Mouse (Mus musculus) C3H10T1/2 (cell line): ENCODE results near the gene Edf1. TPM values are rescaled to one million over a fixed set of nuclear protein-coding genes. Genes with fewer than 3 reads are reported as not detected.

Experiments used
- polyA plus RNA-seq, 2 experiments: library from polyadenylated mRNA; unstranded; fragments of >200 nt; fragmentation: generic; extraction: Trizol; gene quantifications; one replicate each; pipeline ENCODE4 v1.2.1; 2012; ENCODE audit warnings: missing spikeins in 2 of 2

Gene Edf1
- 100 to 1,000 TPM; 602 to 888 TPM for polyA plus RNA-seq

DNA sequence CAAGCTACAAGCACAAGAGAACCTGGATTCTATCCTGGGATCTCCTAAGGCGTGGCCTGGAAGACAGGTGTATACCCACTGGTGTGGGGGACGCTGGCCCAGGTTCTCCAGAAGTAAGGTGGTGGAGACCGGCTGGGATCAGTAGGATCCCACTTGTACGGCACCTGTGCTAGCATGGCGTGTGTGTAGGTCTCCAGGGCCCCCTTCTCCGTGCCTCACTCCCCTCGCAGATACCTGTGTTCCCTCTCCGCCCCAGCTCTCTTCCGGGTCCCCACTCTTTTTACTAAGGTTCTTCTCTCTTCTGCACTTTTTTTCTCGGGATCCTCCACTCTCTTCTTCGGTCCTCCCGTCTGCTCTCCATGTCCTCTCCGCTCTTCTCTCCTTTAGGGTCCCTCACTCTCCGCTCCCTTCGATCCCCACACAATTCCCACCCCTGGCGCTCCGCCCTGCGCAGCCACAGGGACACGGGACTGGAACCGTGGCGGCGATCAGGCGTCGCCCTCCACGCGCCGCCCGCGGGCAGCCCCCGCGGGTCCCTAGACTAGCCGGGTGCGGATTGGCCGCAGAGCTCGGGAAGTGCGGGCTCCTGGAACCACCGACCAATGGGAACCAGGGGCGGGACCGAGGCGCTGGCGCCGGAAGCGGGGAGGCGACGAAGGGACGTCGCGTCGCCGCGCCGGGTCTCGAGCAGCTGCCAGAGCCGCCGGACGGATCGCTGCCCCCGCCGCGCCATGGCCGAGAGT lies at the start of gene Edf1:
Gene Edf1, plus strand, starts transcription at position 627 of the 743 bp plus-strand sequence.

DNA sequence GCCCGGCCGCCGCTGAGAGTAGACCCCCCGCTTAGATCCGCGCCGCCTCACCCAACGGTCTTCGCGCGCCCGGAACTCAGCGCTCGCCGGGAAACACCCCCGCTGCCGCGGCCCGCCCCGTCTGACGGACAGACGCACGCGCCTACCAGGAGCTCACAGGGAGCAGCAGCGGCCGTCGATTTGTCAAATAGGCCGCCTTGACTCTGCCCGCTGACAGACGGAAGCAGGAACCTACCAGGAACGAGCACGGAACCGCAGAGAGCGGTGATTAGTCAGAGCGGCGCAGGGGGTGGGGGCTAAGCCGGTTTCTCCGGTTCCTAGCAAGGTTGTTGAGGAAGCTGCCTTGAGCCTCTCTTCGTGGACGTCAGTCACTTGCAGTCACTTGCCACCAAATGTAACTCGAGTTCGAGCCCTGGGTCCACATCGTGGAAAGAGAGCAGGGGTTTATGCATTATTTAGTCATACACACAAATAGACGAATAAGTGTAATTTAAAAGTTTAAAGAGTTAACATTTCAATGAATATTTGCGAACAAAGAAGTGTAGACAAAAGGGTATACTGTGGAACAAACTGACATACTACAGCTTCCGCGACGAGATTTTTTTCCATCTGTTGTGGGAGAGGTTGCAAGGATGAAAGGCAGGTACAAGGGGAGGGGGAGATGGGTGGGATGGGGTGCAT lies 10.7 kb upstream of the Edf1 start, which contains the start of gene Traf2:
Gene Traf2, minus strand, starts transcription at position 130 of the 681 bp plus-strand sequence.

GRCm38 (mm10) chr2:25574579-25575431 lies 17.2 kb downstream of the Edf1 start, which contains the start of the genes Mamdc4 and Phpt1:
Gene Mamdc4 (minus strand): TSS chr2:25574845.
Gene Phpt1 (minus strand): TSS chr2:25575224.

DNA sequence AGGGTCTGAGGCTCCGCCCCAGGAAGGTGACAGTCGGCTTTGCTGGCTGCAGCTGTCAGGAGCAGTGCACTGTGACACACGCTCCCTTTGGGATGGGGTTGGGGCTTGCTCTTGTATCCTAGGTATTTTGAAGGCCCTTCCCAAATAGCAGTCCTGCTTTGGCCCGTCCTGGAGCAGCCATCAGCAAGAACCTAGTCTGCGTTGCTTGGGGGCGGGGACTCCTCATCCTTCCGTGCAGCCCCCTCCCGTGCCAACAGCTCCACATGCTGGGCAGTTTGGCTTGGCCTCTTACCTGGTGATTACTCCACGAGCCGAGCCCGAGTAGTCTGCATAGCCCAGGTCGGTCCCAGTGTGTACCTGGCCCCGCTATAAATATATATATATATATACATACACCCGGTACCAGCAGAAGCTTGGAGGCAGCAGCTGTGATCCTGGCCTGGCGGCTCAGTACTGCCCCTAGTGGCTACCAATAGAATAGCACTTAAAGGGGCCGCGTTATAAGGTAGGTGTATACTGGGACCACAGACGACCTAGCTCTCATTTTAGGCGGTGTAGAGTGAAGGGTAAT lies 23.7 kb downstream of the Edf1 start, which contains the start of gene Ajm1:
Gene Ajm1, minus strand, starts transcription at position 464 of the 571 bp plus-strand sequence.

GRCm38 (mm10) chr2:25607761-25608622 lies 50.3 kb downstream of the Edf1 start, which contains the start of gene Rabl6:
Gene Rabl6 (minus strand): TSS chr2:25608521.

Other genes with a start within 250 kb of the Edf1 start
- gene Grin1, start 238.7 kb upstream of the Edf1 start, polyA plus RNA-seq: under 1 TPM; under 0.01 to 0.06 TPM
- gene Man1b1, start 225.5 kb upstream of the Edf1 start, polyA plus RNA-seq: 10 to 100 TPM; 16.1 to 49.7 TPM
- gene Dpp7, start 201.5 kb upstream of the Edf1 start, polyA plus RNA-seq: 10 to 100 TPM; 31.1 to 38.1 TPM
- 100 to 1,000 TPM; 149 to 433 TPM for gene Uap1l1, start 192.2 kb upstream of the Edf1 start, polyA plus RNA-seq
- gene Sapcd2, start 185.5 kb upstream of the Edf1 start, polyA plus RNA-seq: 10 to 100 TPM; 18.0 to 25.7 TPM
- gene Entpd2, start 162.0 kb upstream of the Edf1 start, polyA plus RNA-seq: under 1 TPM in 1 of 2 experiments, not detected in 1; 0.12 TPM
- 100 to 1,000 TPM; 183 to 212 TPM for gene Npdc1, start 158.5 kb upstream of the Edf1 start, polyA plus RNA-seq
- under 1 TPM; 0.13 to 0.42 TPM for gene Fut7, start 134.6 kb upstream of the Edf1 start, polyA plus RNA-seq
- gene Abca2, start 129.1 kb upstream of the Edf1 start, polyA plus RNA-seq: 10 to 100 TPM in 1 of 2 experiments, 1 to 10 TPM in 1; 4.8 to 13.4 TPM
- gene Clic3, start 101.0 kb upstream of the Edf1 start, polyA plus RNA-seq: under 1 TPM; 0.15 to 0.94 TPM
- 10 to 100 TPM; 25.6 to 61.9 TPM for gene Paxx, start 96.8 kb upstream of the Edf1 start, polyA plus RNA-seq
- under 1 TPM; 0.07 to 0.30 TPM for gene Ptgds, start 87.8 kb upstream of the Edf1 start, polyA plus RNA-seq
- gene Lcn12, start 63.9 kb upstream of the Edf1 start, polyA plus RNA-seq: not detected
- gene Fbxw5, start 57.1 kb upstream of the Edf1 start, polyA plus RNA-seq: 10 to 100 TPM; 24.9 to 52.5 TPM
- 1 to 10 TPM in 1 of 2 experiments, under 1 TPM in 1; 0.85 to 9.2 TPM for gene C8g, start 56.1 kb upstream of the Edf1 start, polyA plus RNA-seq
- gene Traf2, start 10.9 kb upstream of the Edf1 start, polyA plus RNA-seq: 10 to 100 TPM; 29.4 to 32.2 TPM
- gene Mamdc4, start 17.0 kb downstream of the Edf1 start, polyA plus RNA-seq: 1 to 10 TPM in 1 of 2 experiments, under 1 TPM in 1; 0.09 to 1.1 TPM
- gene Phpt1, start 17.4 kb downstream of the Edf1 start, polyA plus RNA-seq: 100 to 1,000 TPM; 104 to 192 TPM
- 1 to 10 TPM in 1 of 2 experiments, under 1 TPM in 1; 0.04 to 1.9 TPM for gene Ajm1, start 23.9 kb downstream of the Edf1 start, polyA plus RNA-seq
- gene Rabl6, start 50.7 kb downstream of the Edf1 start, polyA plus RNA-seq: 10 to 100 TPM; 38.7 to 57.3 TPM
- 1 to 10 TPM in 1 of 2 experiments, under 1 TPM in 1; 0.82 to 1.3 TPM for gene Ccdc183, start 59.8 kb downstream of the Edf1 start, polyA plus RNA-seq
- 1 to 10 TPM; 5.8 to 8.5 TPM for gene Tmem141, start 64.2 kb downstream of the Edf1 start, polyA plus RNA-seq
- under 1 TPM; 0.09 to 0.51 TPM for gene Fcna, start 70.2 kb downstream of the Edf1 start, polyA plus RNA-seq
- not detected for gene Lcn8, start 95.3 kb downstream of the Edf1 start, polyA plus RNA-seq
- not detected for gene Lcn5, start 100.1 kb downstream of the Edf1 start, polyA plus RNA-seq
- not detected for gene Lcn6, start 118.9 kb downstream of the Edf1 start, polyA plus RNA-seq
- not detected for gene Lcn10, start 124.9 kb downstream of the Edf1 start, polyA plus RNA-seq
- not detected for gene Obp2a, start 142.2 kb downstream of the Edf1 start, polyA plus RNA-seq
- gene Bmyc, start 148.9 kb downstream of the Edf1 start, polyA plus RNA-seq: not detected
- not detected for gene Obp2b, start 179.2 kb downstream of the Edf1 start, polyA plus RNA-seq
- not detected for gene Lcn3, start 207.7 kb downstream of the Edf1 start, polyA plus RNA-seq
- not detected for gene Lcn11, start 219.2 kb downstream of the Edf1 start, polyA plus RNA-seq
- not detected for gene Gm13539, start 224.4 kb downstream of the Edf1 start, polyA plus RNA-seq